Mouse (Mus musculus) left cerebral cortex, adult 6 months (tissue): ENCODE data around the gene Rxrb. TPM values are rescaled to one million over a fixed set of nuclear protein-coding genes. Genes with fewer than 3 reads are reported as not detected.

Source experiments
- long read RNA-seq, 2 experiments: library from polyadenylated mRNA; unstranded; transcript quantifications; one replicate each; pipeline ENCODE4 v2.0.0; 2019 to 2020
- polyA plus RNA-seq: library from polyadenylated mRNA; unstranded; fragments of <200 nt; fragmentation: Nextera tagmentation; gene quantifications from 2 replicates; pipeline ENCODE4 v1.2.3, GENCODE M21; 2021

The Rxrb gene
- 12.9 and 32.8 TPM in 2 replicates for polyA plus RNA-seq
- long read RNA-seq, experiment 1, transcript Rxrb-203 (10 exons, 2,502 nt), result minor isoform, 10 of 69 reads
- long read RNA-seq, experiment 1, transcript Rxrb-202 (10 exons, 2,283 nt), result major isoform, 23 of 69 reads
- long read RNA-seq, experiment 1, partial matches to known transcripts, result 23 of 69 reads
- long read RNA-seq, experiment 1, other reads (novel, unspliced or antisense), result 6 of 69 reads
- long read RNA-seq, experiment 2, partial matches to known transcripts, result 16 of 22 reads
- long read RNA-seq, experiment 2, other reads (novel, unspliced or antisense), result 2 of 22 reads

DNA sequence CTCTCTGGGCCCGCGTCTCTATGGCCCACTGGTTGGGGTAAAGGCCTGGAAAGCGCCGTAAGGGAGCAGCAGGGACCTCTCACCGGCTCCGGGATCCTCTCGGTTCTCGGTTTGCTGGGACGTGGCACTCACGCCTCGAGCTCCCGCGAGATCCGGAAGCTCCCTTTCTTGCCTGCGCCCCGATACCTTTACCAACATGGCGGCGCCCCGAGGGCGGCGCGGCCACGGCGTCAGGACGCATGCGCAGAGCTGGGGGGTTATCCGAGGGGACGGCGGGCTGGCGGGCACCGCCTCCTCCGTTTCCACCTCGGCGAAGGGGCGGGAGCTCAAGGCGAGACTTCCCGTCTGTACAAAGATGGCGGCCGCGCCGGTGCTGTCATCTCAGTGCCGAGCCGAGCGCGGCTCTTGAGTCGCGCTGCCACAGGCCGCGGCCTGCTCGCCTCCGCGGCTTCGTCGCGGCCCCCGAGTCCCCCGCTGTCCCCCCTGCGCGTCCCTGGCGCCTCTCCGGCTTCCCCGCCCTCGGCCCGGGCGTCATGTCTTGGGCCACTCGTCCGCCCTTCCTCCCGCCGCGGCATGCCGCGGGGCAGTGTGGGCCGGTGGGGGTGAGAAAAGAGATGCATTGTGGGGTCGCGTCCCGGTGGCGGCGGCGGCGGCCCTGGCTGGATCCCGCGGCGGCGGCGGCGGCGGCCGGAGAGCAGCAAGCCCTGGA, at the start of gene Rxrb, which contains the start of gene Slc39a7:
Gene Rxrb (plus strand): TSS at position 348 of the 709 bp plus-strand sequence.
Gene Slc39a7 (minus strand): TSS at position 218 of the 709 bp plus-strand sequence.

DNA sequence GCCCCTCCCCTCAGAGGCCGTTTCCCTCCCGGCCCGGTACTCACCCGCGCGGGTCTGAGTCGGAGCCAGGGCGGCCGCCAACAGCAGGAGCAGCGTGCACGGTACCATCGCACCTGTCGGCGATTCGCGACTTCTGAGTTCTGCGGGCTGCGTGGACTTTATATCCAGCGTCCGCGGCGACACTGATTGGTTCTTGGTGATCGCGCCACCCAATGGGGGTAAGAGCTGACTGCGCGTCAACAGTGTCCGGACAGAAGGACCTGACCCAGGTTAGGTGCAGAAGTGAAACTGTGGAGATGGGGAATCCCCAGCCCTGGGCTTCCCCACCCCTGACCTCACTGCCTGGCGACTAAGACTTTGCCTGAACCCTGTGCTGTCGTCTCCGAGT, 31.5 kb upstream of the Rxrb start, which contains the start of gene H2-K1:
Gene H2-K1 (minus strand): TSS at position 198 of the 388 bp plus-strand sequence.

GRCm38 (mm10) chr17:34024317-34024821, 7.2 kb upstream of the Rxrb start, which contains the start of gene Ring1:
Gene Ring1 (minus strand): TSS chr17:34024680.

DNA sequence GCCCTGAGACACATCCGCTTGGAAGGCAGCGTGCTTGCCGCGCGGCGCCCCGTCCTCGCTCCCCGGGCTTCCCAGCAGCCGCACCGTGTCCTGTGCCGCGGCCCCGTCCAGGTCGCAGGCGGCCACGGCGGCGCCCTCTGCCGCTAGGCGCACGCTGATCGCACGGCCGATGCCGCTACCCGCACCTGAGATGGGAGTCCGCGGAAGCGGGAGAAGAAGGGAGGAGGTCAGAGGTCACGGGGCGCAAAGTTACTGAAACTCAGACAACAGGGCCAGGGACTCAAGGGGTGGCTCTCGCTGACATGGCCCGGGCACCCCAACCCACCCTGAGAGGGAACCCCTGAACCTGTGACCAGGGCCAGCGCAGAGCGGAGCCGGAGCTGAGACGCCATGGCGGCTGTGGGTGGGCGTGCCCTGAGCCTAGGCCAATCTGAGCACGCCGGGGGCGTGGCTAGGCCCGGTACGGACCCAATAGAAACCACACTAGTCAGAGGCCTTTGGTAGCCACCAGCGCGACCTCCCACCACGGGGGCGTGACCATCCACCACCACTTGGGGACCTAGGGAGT, 3.9 kb upstream of the Rxrb start, which contains the start of gene H2-Ke6:
Gene H2-Ke6 (minus strand): TSS at position 405 of the 568 bp plus-strand sequence.

DNA sequence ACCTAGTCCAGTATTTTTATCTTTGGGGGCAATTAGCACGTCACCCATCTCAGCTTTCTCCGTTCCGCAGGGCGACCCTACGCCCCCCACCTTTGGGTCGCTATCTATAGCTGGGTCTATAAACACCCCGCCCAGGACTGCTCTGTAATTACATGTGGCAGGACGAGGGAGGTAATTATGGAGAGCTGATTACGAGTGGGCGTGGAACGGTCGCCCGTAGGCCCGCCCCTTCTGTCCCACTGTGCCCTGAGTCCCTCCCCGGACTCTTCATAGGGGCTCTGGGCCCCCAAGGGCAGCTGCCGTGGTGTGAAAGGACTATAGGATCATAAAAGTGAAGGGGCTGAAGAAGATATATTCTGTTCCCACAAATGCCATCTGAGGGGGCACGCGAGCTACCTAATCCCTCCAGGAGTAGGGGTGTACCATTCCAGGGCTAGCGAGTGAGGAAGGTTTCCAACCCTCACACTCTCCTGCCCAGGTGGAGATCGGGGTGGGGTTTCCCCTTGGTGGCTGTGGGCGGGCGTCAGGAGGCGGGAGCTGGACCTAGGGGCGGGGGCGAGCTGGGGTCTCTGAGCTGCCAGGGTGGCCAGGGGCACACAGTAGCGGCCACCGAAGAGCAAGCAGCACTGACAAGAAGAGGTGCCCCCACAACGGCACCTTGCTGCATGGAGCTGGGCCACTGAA, 7.4 kb downstream of the Rxrb start, which contains the start of gene Col11a2:
Gene Col11a2 (plus strand): TSS at position 560 of the 684 bp plus-strand sequence.

Other genes with a start within 250 kb of the Rxrb start
- 3.4 TPM in 2 replicates for gene Angptl4, start 250.0 kb upstream of the Rxrb start, polyA plus RNA-seq
- gene Kank3, start 221.3 kb upstream of the Rxrb start, polyA plus RNA-seq, result 18.2 and 19.7 TPM in 2 replicates
- 2,886 and 3,372 TPM in 2 replicates for gene Rps28, start 207.2 kb upstream of the Rxrb start, polyA plus RNA-seq
- 1,006 and 1,076 TPM in 2 replicates for gene Ndufa7, start 207.2 kb upstream of the Rxrb start, polyA plus RNA-seq
- 45.2 and 56.2 TPM in 2 replicates for gene Cd320, start 188.7 kb upstream of the Rxrb start, polyA plus RNA-seq
- not detected in 2 replicates for gene Gm7029, start 158.0 kb upstream of the Rxrb start, polyA plus RNA-seq
- gene Kifc1, start 141.2 kb upstream of the Rxrb start, polyA plus RNA-seq, result 0.23 and 0.25 TPM in 2 replicates
- gene Platr17, start 126.7 kb upstream of the Rxrb start, polyA plus RNA-seq, result 1.5 and 2.0 TPM in 2 replicates
- gene Daxx, start 122.4 kb upstream of the Rxrb start, polyA plus RNA-seq, result 17.9 and 19.4 TPM in 2 replicates
- 27.8 and 29.4 TPM in 2 replicates for gene Tapbp, start 115.9 kb upstream of the Rxrb start, polyA plus RNA-seq
- gene Zbtb22, start 115.9 kb upstream of the Rxrb start, polyA plus RNA-seq, result 4.8 and 8.5 TPM in 2 replicates
- 7.1 and 7.2 TPM in 2 replicates for gene Rgl2, start 102.3 kb upstream of the Rxrb start, polyA plus RNA-seq
- gene Pfdn6, start 91.5 kb upstream of the Rxrb start, polyA plus RNA-seq, result 117 and 123 TPM in 2 replicates
- gene Wdr46, start 91.2 kb upstream of the Rxrb start, polyA plus RNA-seq, result 4.5 and 4.8 TPM in 2 replicates
- 4.3 and 5.6 TPM in 2 replicates for gene B3galt4, start 80.3 kb upstream of the Rxrb start, polyA plus RNA-seq
- 41.5 and 54.7 TPM in 2 replicates for gene Vps52, start 76.0 kb upstream of the Rxrb start, polyA plus RNA-seq
- 906 and 922 TPM in 2 replicates for gene Rps18, start 75.8 kb upstream of the Rxrb start, polyA plus RNA-seq
- gene H2-K1, start 31.5 kb upstream of the Rxrb start, polyA plus RNA-seq, result 29.6 and 37.7 TPM in 2 replicates
- gene Ring1, start 7.1 kb upstream of the Rxrb start, polyA plus RNA-seq, result 3.4 and 12.5 TPM in 2 replicates
- gene H2-Ke6, start 3.8 kb upstream of the Rxrb start, polyA plus RNA-seq, result 25.9 and 48.5 TPM in 2 replicates
- 66.0 and 69.8 TPM in 2 replicates for gene Slc39a7, start 130 bp upstream of the Rxrb start, polyA plus RNA-seq
- gene Col11a2, start 7.6 kb downstream of the Rxrb start, polyA plus RNA-seq, result 0.48 and 0.55 TPM in 2 replicates
- gene H2-Oa, start 60.5 kb downstream of the Rxrb start, polyA plus RNA-seq, result 1.2 and 1.6 TPM in 2 replicates
- gene H2-DMa, start 87.7 kb downstream of the Rxrb start, polyA plus RNA-seq, result 32.1 and 36.6 TPM in 2 replicates
- 42.2 and 74.5 TPM in 2 replicates for gene Brd2, start 90.8 kb downstream of the Rxrb start, polyA plus RNA-seq
- gene H2-DMb2, start 111.5 kb downstream of the Rxrb start, polyA plus RNA-seq, result 0.44 and 0.55 TPM in 2 replicates
- gene H2-DMb1, start 121.3 kb downstream of the Rxrb start, polyA plus RNA-seq, result 4.0 and 4.2 TPM in 2 replicates
- 2.2 and 2.8 TPM in 2 replicates for gene Tap1, start 155.7 kb downstream of the Rxrb start, polyA plus RNA-seq
- gene Psmb9, start 156.0 kb downstream of the Rxrb start, polyA plus RNA-seq, result 8.1 and 8.5 TPM in 2 replicates
- gene Psmb8, start 165.9 kb downstream of the Rxrb start, polyA plus RNA-seq, result 21.0 and 24.6 TPM in 2 replicates
- 5.6 and 6.8 TPM in 2 replicates for gene Tap2, start 171.7 kb downstream of the Rxrb start, polyA plus RNA-seq
- gene H2-Ob, start 207.1 kb downstream of the Rxrb start, polyA plus RNA-seq, result 0.55 and 1.3 TPM in 2 replicates
- gene H2-Ab1, start 225.9 kb downstream of the Rxrb start, polyA plus RNA-seq, result 7.2 and 13.6 TPM in 2 replicates